Mouse (Mus musculus): ENCODE data around the gene Pax5. TPM values are rescaled to one million over a fixed set of nuclear protein-coding genes. Genes with fewer than 3 reads are reported as not detected.

Pax5 gene
- total and polyA plus RNA-seq, 3 experiments: not detected

DNA sequence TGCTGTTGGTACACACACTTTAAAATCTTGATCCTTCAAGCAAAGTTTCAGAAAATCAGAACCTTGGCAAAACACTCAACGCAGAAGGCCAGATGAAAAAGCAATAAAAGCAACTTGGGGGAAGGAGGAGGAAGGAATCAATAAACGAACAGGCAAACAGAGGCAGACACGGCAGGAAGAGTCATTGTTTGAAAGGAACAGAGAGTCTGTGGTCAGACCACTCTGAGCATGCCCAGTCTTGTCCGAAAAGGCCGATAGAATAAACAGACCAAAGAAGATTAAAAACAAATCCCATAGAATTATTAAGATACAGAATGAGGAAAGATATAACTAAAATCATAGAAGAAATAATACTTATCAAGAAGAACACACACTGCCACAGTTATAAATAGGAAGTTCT lies 137.9 kb downstream of the Pax5 start:
- Histone ChIP-seq H3K9ac (ENCODE audit: control insufficient read depth, low read depth, low read length, poor library complexity, severe bottlenecking) (no peak overlapping the region), H3K27me3 (ENCODE audit: control insufficient read depth in 1 of 2, insufficient read depth in 2 of 2, low read length in 2 of 2) (0 out of 4 replicates have a peak, but pooled peaks cover 0 to 1% of the 10 kb centered on the region in 2 experiments), H3K27ac (ENCODE audit: control insufficient read depth, low read depth, low read length) (no peak overlapping the region), H3K36me3 (ENCODE audit: control insufficient read depth in 1 of 2, insufficient read depth in 2 of 2, low read length in 2 of 2) (no peaks in the 10 kb centered on the region), H3K79me2 (ENCODE audit: control insufficient read depth, insufficient read depth, low read length, poor library complexity) (no peaks in the 10 kb centered on the region), H3K4me3 (ENCODE audit: control insufficient read depth in 1 of 2, insufficient read depth in 1 of 2, low read depth in 2 of 2, low read length in 2 of 2) (no peak overlapping the region), H3K9me3 (replicated peaks; ENCODE audit: insufficient read depth, low read length) (no peaks in the 10 kb centered on the region), H3K4me1 (ENCODE audit: control insufficient read depth in 1 of 2, insufficient read depth in 2 of 2, low read length in 2 of 2) (no peaks in the 10 kb centered on the region)
- TF ChIP-seq RAD21 (IDR thresholded peaks at IDR 0.05; ENCODE audit: low read depth, low read length) (no peak), ZC3H11A (IDR thresholded peaks at IDR 0.05; ENCODE audit: low read depth, low read length) (no peak), ZKSCAN1 (IDR thresholded peaks at IDR 0.05; ENCODE audit: low read depth, low read length) (no peak), NRF1 (IDR thresholded peaks at IDR 0.05; ENCODE audit: insufficient read depth, low read depth, low read length, poor library complexity, severe bottlenecking) (no peak), TAL1 (IDR thresholded peaks at IDR 0.05; ENCODE audit: low read length) (no peak), MYC (IDR thresholded peaks at IDR 0.05; ENCODE audit: low read depth, low read length) (no peak), TBP (IDR thresholded peaks at IDR 0.05; ENCODE audit: low read depth, low read length) (no peak), BHLHE40 (IDR thresholded peaks at IDR 0.05; ENCODE audit: borderline replicate concordance, low read depth, low read length) (no peak)
- DNase-seq (ENCODE audit: low read depth, low spot score): no peak

DNA sequence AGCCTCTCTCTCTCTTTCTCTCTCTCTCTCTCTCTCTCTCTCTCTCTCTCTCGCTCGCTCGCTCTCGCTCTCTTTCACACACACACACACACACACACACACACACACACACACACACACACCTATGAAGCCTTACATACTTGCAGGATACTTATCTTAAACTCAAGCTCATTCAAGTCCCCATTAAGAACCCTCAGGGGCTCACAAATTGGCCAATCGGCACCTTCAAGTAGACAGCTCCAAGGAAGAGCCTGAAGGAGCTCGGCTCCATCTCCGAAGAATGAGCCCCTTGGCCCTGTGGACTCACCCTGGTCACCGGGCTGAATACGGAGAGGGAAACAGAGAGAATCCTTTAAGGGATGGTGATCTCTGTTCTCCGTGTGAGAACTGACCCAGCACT lies 141.1 kb downstream of the Pax5 start:
- no peak overlapping the region for H3K27ac ChIP-seq (ENCODE audit: control insufficient read depth, low read depth, low read length)
- H3K4me1 ChIP-seq (ENCODE audit: control insufficient read depth in 1 of 2, insufficient read depth in 2 of 2, low read length in 2 of 2): peaks cover 0 to 3% of the 10 kb centered on the region in 2 experiments; a peak in 1 of 4 replicates
- no peak overlapping the region for H3K4me3 ChIP-seq (ENCODE audit: control insufficient read depth in 1 of 2, insufficient read depth in 1 of 2, low read depth in 2 of 2, low read length in 2 of 2)
- no peak overlapping the region for H3K9ac ChIP-seq (ENCODE audit: control insufficient read depth, low read depth, low read length, poor library complexity, severe bottlenecking)
- H3K27me3 ChIP-seq (ENCODE audit: control insufficient read depth in 1 of 2, insufficient read depth in 2 of 2, low read length in 2 of 2): no peaks in the 10 kb centered on the region
- TF ChIP-seq RCOR1 (IDR thresholded peaks at IDR 0.05; ENCODE audit: low read depth, low read length) (no peak), BHLHE40 (IDR thresholded peaks at IDR 0.05; ENCODE audit: borderline replicate concordance, low read depth, low read length) (no peak), KAT2A (conservative IDR thresholded peaks at IDR 0.05; ENCODE audit: low read depth, low read length) (no peak), TAL1 (IDR thresholded peaks at IDR 0.05; ENCODE audit: low read length) (no peak), MXI1 (IDR thresholded peaks at IDR 0.05; ENCODE audit: low read depth, low read length) (no peak), POLR2A (IDR thresholded peaks at IDR 0.05; ENCODE audit: control insufficient read depth in 1 of 2, insufficient read depth in 1 of 2, low read depth in 1 of 2, low read length in 2 of 2, poor library complexity in 1 of 2) (no peak), CHD1 (IDR thresholded peaks at IDR 0.05; ENCODE audit: low read depth, low read length) (no peak), MYB (IDR thresholded peaks at IDR 0.05; ENCODE audit: low read depth, low read length) (no peak), ETS1 (IDR thresholded peaks at IDR 0.05; ENCODE audit: low read depth, low read length) (no peak), SIN3A (IDR thresholded peaks at IDR 0.05; ENCODE audit: low read length) (no peak), HCFC1 (IDR thresholded peaks at IDR 0.05; ENCODE audit: low read depth, low read length) (no peak), USF1 (IDR thresholded peaks at IDR 0.05; ENCODE audit: low read depth, low read length) (no peak), MYC (IDR thresholded peaks at IDR 0.05; ENCODE audit: low read depth, low read length) (no peak), POLR2AphosphoS2 (IDR thresholded peaks at IDR 0.05; ENCODE audit: low read length) (no peak), USF2 (IDR thresholded peaks at IDR 0.05; ENCODE audit: borderline replicate concordance in 1 of 2, insufficient read depth in 1 of 2, low read depth in 1 of 2, low read length in 2 of 2) (no peak), ELF1 (IDR thresholded peaks at IDR 0.05; ENCODE audit: low read depth, low read length) (no peak), MAZ (IDR thresholded peaks at IDR 0.05; ENCODE audit: low read depth, low read length) (no peak), GABPA (IDR thresholded peaks at IDR 0.05; ENCODE audit: low read depth, low read length) (no peak), MAFK (IDR thresholded peaks at IDR 0.05; ENCODE audit: borderline replicate concordance, low read depth, low read length) (no peak), NRF1 (IDR thresholded peaks at IDR 0.05; ENCODE audit: insufficient read depth, low read depth, low read length, poor library complexity, severe bottlenecking) (no peak)
- no peaks in the 10 kb centered on the region for H3K36me3 ChIP-seq (ENCODE audit: control insufficient read depth in 1 of 2, insufficient read depth in 2 of 2, low read length in 2 of 2)
- H3K79me2 ChIP-seq (ENCODE audit: control insufficient read depth, insufficient read depth, low read length, poor library complexity): no peaks in the 10 kb centered on the region
- no peak for DNase-seq (ENCODE audit: low read depth, low spot score)
- no peaks in the 10 kb centered on the region for H3K9me3 ChIP-seq (replicated peaks; ENCODE audit: insufficient read depth, low read length)

Data from MEL (cell line).